Mouse (Mus musculus): ENCODE results near the gene Rnf39. TPM values are rescaled to one million over a fixed set of nuclear protein-coding genes. Genes with fewer than 3 reads are reported as not detected.

The Rnf39 gene
- polyA plus RNA-seq, 1 experiment from 2014 or later = 2.2 TPM

- H3K9me3 ChIP-seq (ENCODE audit: control insufficient read depth) = no peaks in the 10 kb centered on the region
- no peaks in the 10 kb centered on the region for H3K27me3 ChIP-seq (replicated peaks; ENCODE audit: control insufficient read depth, insufficient read depth, low read length)
- TF ChIP-seq CTCF (IDR thresholded peaks at IDR 0.05; ENCODE audit: low read depth) = peak; percentile 87
- H3K27ac ChIP-seq (ENCODE audit: low read depth, low read length) = no peak overlapping the region
- WGBS = 12% methylated on average over 9 of the region's 9 CpGs
- H3K9ac ChIP-seq (ENCODE audit: low read depth, low read length) = no peak overlapping the region
- no peaks in the 10 kb centered on the region for H3K36me3 ChIP-seq (ENCODE audit: control insufficient read depth, insufficient read depth)
- no peaks in the 10 kb centered on the region for H3K4me1 ChIP-seq (replicated peaks; ENCODE audit: control insufficient read depth, insufficient read depth, low read length)
- H3K4me2 ChIP-seq (replicated peaks; ENCODE audit: low read depth) = no peak overlapping the region
- H3K4me3 ChIP-seq (ENCODE audit: low read depth, low read length) = no peak overlapping the region
- no peak for ATAC-seq
Measured at GRCm38 (mm10) chr17:36915076-36915475, 27.6 kb upstream of the Rnf39 start.

- Histone ChIP-seq H3K36me3 (ENCODE audit: control insufficient read depth, insufficient read depth) (no peaks in the 10 kb centered on the region), H3K27ac (ENCODE audit: low read depth, low read length) (no peak overlapping the region), H3K27me3 (replicated peaks; ENCODE audit: control insufficient read depth, insufficient read depth, low read length) (no peaks in the 10 kb centered on the region), H3K4me2 (replicated peaks; ENCODE audit: low read depth) (peak overlapping the region; percentile 35), H3K9ac (ENCODE audit: low read depth, low read length) (no peak overlapping the region), H3K4me3 (ENCODE audit: low read depth, low read length) (no peak overlapping the region), H3K4me1 (replicated peaks; ENCODE audit: control insufficient read depth, insufficient read depth, low read length) (no peaks in the 10 kb centered on the region), H3K9me3 (ENCODE audit: control insufficient read depth) (no peaks in the 10 kb centered on the region)
- 27% methylated on average over 15 of the region's 15 CpGs for WGBS
- peak; percentile 67 for ATAC-seq
- no peak for TF ChIP-seq CTCF (IDR thresholded peaks at IDR 0.05; ENCODE audit: low read depth)
Measured at GRCm38 (mm10) chr17:36920239-36920638, 22.5 kb upstream of the Rnf39 start.

GRCm38 (mm10) chr17:36922715-36923114 is 20.0 kb upstream of the Rnf39 start:
- TF ChIP-seq CTCF (IDR thresholded peaks at IDR 0.05; ENCODE audit: low read depth) = no peak
- no peaks in the 10 kb centered on the region for H3K36me3 ChIP-seq (ENCODE audit: control insufficient read depth, insufficient read depth)
- no peak overlapping the region for H3K4me3 ChIP-seq (ENCODE audit: low read depth, low read length)
- no peak overlapping the region for H3K9ac ChIP-seq (ENCODE audit: low read depth, low read length)
- no peak overlapping the region for H3K27ac ChIP-seq (ENCODE audit: low read depth, low read length)
- WGBS = 72% methylated on average over 4 of the region's 4 CpGs
- H3K4me1 ChIP-seq (replicated peaks; ENCODE audit: control insufficient read depth, insufficient read depth, low read length) = no peaks in the 10 kb centered on the region
- H3K27me3 ChIP-seq (replicated peaks; ENCODE audit: control insufficient read depth, insufficient read depth, low read length) = no peaks in the 10 kb centered on the region
- ATAC-seq = peak; percentile 43; the same call in 1 of the 2 replicates
- H3K9me3 ChIP-seq (ENCODE audit: control insufficient read depth) = no peaks in the 10 kb centered on the region
- H3K4me2 ChIP-seq (replicated peaks; ENCODE audit: low read depth) = no peak overlapping the region

GRCm38 (mm10) chr17:36923491-36923890 is 19.2 kb upstream of the Rnf39 start:
- H3K27me3 ChIP-seq (replicated peaks; ENCODE audit: control insufficient read depth, insufficient read depth, low read length) = no peaks in the 10 kb centered on the region
- no peak for ATAC-seq
- no peak overlapping the region for H3K4me3 ChIP-seq (ENCODE audit: low read depth, low read length)
- no peak overlapping the region for H3K27ac ChIP-seq (ENCODE audit: low read depth, low read length)
- H3K36me3 ChIP-seq (ENCODE audit: control insufficient read depth, insufficient read depth) = no peaks in the 10 kb centered on the region
- no peak overlapping the region for H3K4me2 ChIP-seq (replicated peaks; ENCODE audit: low read depth)
- TF ChIP-seq CTCF (IDR thresholded peaks at IDR 0.05; ENCODE audit: low read depth) = no peak
- no peaks in the 10 kb centered on the region for H3K9me3 ChIP-seq (ENCODE audit: control insufficient read depth)
- WGBS = 67% methylated on average over 4 of the region's 4 CpGs
- no peak overlapping the region for H3K9ac ChIP-seq (ENCODE audit: low read depth, low read length)
- no peaks in the 10 kb centered on the region for H3K4me1 ChIP-seq (replicated peaks; ENCODE audit: control insufficient read depth, insufficient read depth, low read length)

- H3K27ac ChIP-seq (ENCODE audit: low read depth, low read length) = no peak overlapping the region
- WGBS = 44% methylated on average over 10 of the region's 10 CpGs
- H3K9me3 ChIP-seq (ENCODE audit: control insufficient read depth) = no peaks in the 10 kb centered on the region
- no peak overlapping the region for H3K9ac ChIP-seq (ENCODE audit: low read depth, low read length)
- ATAC-seq = no peak
- no peak overlapping the region for H3K4me2 ChIP-seq (replicated peaks; ENCODE audit: low read depth)
- H3K4me3 ChIP-seq (ENCODE audit: low read depth, low read length) = no peak overlapping the region
- H3K4me1 ChIP-seq (replicated peaks; ENCODE audit: control insufficient read depth, insufficient read depth, low read length) = no peaks in the 10 kb centered on the region
- H3K36me3 ChIP-seq (ENCODE audit: control insufficient read depth, insufficient read depth) = no peaks in the 10 kb centered on the region
- no peak for TF ChIP-seq CTCF (IDR thresholded peaks at IDR 0.05; ENCODE audit: low read depth)
- H3K27me3 ChIP-seq (replicated peaks; ENCODE audit: control insufficient read depth, insufficient read depth, low read length) = no peaks in the 10 kb centered on the region
Measured at GRCm38 (mm10) chr17:36927496-36928120, 15.1 kb upstream of the Rnf39 start.

- no peak for TF ChIP-seq CTCF (IDR thresholded peaks at IDR 0.05; ENCODE audit: low read depth)
- WGBS = 78% methylated on average over 12 of the region's 12 CpGs
- Histone ChIP-seq H3K27me3 (replicated peaks; ENCODE audit: control insufficient read depth, insufficient read depth, low read length) (no peaks in the 10 kb centered on the region), H3K9ac (ENCODE audit: low read depth, low read length) (no peak overlapping the region), H3K4me3 (ENCODE audit: low read depth, low read length) (no peak overlapping the region), H3K9me3 (ENCODE audit: control insufficient read depth) (no peaks in the 10 kb centered on the region), H3K27ac (ENCODE audit: low read depth, low read length) (no peak overlapping the region), H3K36me3 (ENCODE audit: control insufficient read depth, insufficient read depth) (no peaks in the 10 kb centered on the region), H3K4me1 (replicated peaks; ENCODE audit: control insufficient read depth, insufficient read depth, low read length) (no peaks in the 10 kb centered on the region), H3K4me2 (replicated peaks; ENCODE audit: low read depth) (no peak overlapping the region)
- ATAC-seq = no peak
Measured at GRCm38 (mm10) chr17:36929236-36929932, 13.3 kb upstream of the Rnf39 start.

Measured in intestine, postnatal 0 days (tissue).